Mouse (Mus musculus): ENCODE measurements around the gene Adamts17. TPM values are rescaled to one million over a fixed set of nuclear protein-coding genes. Genes with fewer than 3 reads are reported as not detected.

Adamts17 gene
- total and polyA plus RNA-seq, 3 experiments: not detected

DNA sequence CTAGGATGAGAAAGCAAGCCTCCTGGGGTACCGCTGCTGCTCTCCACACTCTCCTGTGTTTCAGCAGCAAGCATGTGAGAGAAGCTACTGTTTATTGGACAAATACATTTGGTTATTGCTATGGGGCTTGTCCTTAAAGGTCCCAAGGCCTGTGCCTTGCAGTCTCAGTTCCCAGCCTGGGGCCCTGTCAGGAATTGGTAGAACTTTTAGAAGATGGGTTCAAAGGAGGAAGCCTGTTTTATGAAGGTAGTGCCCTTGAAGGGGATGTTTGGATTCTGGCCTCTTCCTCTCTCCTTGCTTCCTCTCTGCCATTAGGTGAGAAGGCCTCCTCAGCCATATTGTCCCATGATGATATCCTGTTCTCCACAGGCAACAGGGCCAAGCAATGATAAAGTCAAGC lies 91.8 kb downstream of the Adamts17 start:
- in situ Hi-C loops (cut with MboI; ENCODE audit: low pct_ligation_motif_present, low pct_unique_long_range_greater_than_20kb, low sequenced_read_pairs) (no loop called here), dilution Hi-C loops (cut with MboI; ENCODE audit: extremely low pct_ligation_motif_present, extremely low pct_unique_long_range_greater_than_20kb, low sequenced_read_pairs) (no loop called here)
- Histone ChIP-seq H3K36me3 (replicated peaks in 1 of 2; ENCODE audit: control insufficient read depth in 1 of 2, insufficient read depth in 1 of 2, low read length in 1 of 2) (no peaks in the 10 kb centered on the region), H3K79me2 (replicated peaks; ENCODE audit: control insufficient read depth, extremely low read depth, insufficient read depth, poor library complexity, severe bottlenecking) (no peaks in the 10 kb centered on the region), H3K27me3 (replicated peaks) (peaks cover 84% of the 10 kb centered on the region), H3K4me3 (replicated peaks in 1 of 3; ENCODE audit: low read depth in 2 of 3, low read length in 2 of 3, poor library complexity in 1 of 3) (no peak overlapping the region), H3K4me2 (ENCODE audit: insufficient read depth, low read depth, poor library complexity, severe bottlenecking) (no peak overlapping the region), H3K9me3 (replicated peaks; ENCODE audit: low read length) (peaks cover 3% of the 10 kb centered on the region), H3K9ac (ENCODE audit: insufficient read depth, low read depth) (no peak overlapping the region), H3K4me1 (ENCODE audit: control insufficient read depth in 1 of 2, insufficient read depth in 2 of 2) (no peaks in the 10 kb centered on the region), H3K27ac (ENCODE audit: insufficient read depth, low read depth) (no peak overlapping the region)
- TF ChIP-seq MAZ (IDR thresholded peaks at IDR 0.05; ENCODE audit: low read depth, low read length): no peak
- TF ChIP-seq TBP (conservative IDR thresholded peaks at IDR 0.05; ENCODE audit: low read depth, low read length): no peak
- TF ChIP-seq ZC3H11A (IDR thresholded peaks at IDR 0.05; ENCODE audit: low read depth, low read length): no peak
- no peak for TF ChIP-seq E2F4 (IDR thresholded peaks at IDR 0.05; ENCODE audit: insufficient replicate concordance, low read depth, low read length)
- TF ChIP-seq MYC (IDR thresholded peaks at IDR 0.05; ENCODE audit: low read depth, low read length): no peak
- DNase-seq (ENCODE audit: extremely low read depth): no peak

- Histone ChIP-seq H3K27ac (ENCODE audit: insufficient read depth, low read depth) (no peak overlapping the region), H3K79me2 (replicated peaks; ENCODE audit: control insufficient read depth, extremely low read depth, insufficient read depth, poor library complexity, severe bottlenecking) (no peaks in the 10 kb centered on the region), H3K9ac (ENCODE audit: insufficient read depth, low read depth) (no peak overlapping the region), H3K4me3 (replicated peaks in 1 of 3; ENCODE audit: low read depth in 2 of 3, low read length in 2 of 3, poor library complexity in 1 of 3) (no peak overlapping the region), H3K36me3 (replicated peaks in 1 of 2; ENCODE audit: control insufficient read depth in 1 of 2, insufficient read depth in 1 of 2, low read length in 1 of 2) (no peaks in the 10 kb centered on the region), H3K4me1 (ENCODE audit: control insufficient read depth in 1 of 2, insufficient read depth in 2 of 2) (no peaks in the 10 kb centered on the region), H3K9me3 (replicated peaks; ENCODE audit: low read length) (peaks cover 3% of the 10 kb centered on the region), H3K4me2 (ENCODE audit: insufficient read depth, low read depth, poor library complexity, severe bottlenecking) (no peak overlapping the region), H3K27me3 (replicated peaks) (peaks cover 87% of the 10 kb centered on the region)
- dilution Hi-C loops (cut with MboI; ENCODE audit: extremely low pct_ligation_motif_present, extremely low pct_unique_long_range_greater_than_20kb, low sequenced_read_pairs): no loop called here
- DNase-seq (ENCODE audit: extremely low read depth): no peak
- no peak for TF ChIP-seq TCF12 (IDR thresholded peaks at IDR 0.05; ENCODE audit: low read depth, low read length)
- TF ChIP-seq MAZ (IDR thresholded peaks at IDR 0.05; ENCODE audit: low read depth, low read length): no peak
- no peak for TF ChIP-seq MAFK (IDR thresholded peaks at IDR 0.05; ENCODE audit: insufficient replicate concordance, low read length)
- in situ Hi-C loops (cut with MboI; ENCODE audit: low pct_ligation_motif_present, low pct_unique_long_range_greater_than_20kb, low sequenced_read_pairs): no loop called here
Observed at GRCm38 (mm10) chr7:66933251-66933650, 93.7 kb downstream of the Adamts17 start.

DNA sequence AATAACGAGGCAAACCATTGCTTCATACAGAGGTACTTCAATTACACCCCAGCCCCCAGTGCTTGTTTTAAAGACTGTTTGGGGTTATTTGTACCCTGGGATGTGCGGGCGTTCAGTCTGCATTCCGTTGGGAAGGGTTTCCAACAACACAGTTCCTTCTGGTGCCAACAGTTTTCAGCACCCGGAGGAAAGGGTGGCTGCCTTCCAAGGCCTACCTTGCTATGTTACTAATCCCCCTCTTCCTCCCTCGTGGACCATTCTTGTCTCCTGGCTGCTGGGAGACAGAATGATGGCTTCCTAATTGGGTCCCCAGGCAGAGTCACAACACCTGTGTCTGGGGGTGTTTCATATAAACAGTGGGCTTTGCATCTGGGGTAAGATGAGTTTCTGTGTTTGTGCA lies 94.5 kb downstream of the Adamts17 start:
- DNase-seq (ENCODE audit: extremely low read depth): no peak
- no peaks in the 10 kb centered on the region for H3K36me3 ChIP-seq (replicated peaks in 1 of 2; ENCODE audit: control insufficient read depth in 1 of 2, insufficient read depth in 1 of 2, low read length in 1 of 2)
- H3K4me2 ChIP-seq (ENCODE audit: insufficient read depth, low read depth, poor library complexity, severe bottlenecking): no peak overlapping the region
- H3K4me1 ChIP-seq (ENCODE audit: control insufficient read depth in 1 of 2, insufficient read depth in 2 of 2): no peaks in the 10 kb centered on the region
- no peaks in the 10 kb centered on the region for H3K79me2 ChIP-seq (replicated peaks; ENCODE audit: control insufficient read depth, extremely low read depth, insufficient read depth, poor library complexity, severe bottlenecking)
- no peak overlapping the region for H3K9ac ChIP-seq (ENCODE audit: insufficient read depth, low read depth)
- H3K27ac ChIP-seq (ENCODE audit: insufficient read depth, low read depth): no peak overlapping the region
- in situ Hi-C loops (cut with MboI; ENCODE audit: low pct_ligation_motif_present, low pct_unique_long_range_greater_than_20kb, low sequenced_read_pairs): no loop called here
- dilution Hi-C loops (cut with MboI; ENCODE audit: extremely low pct_ligation_motif_present, extremely low pct_unique_long_range_greater_than_20kb, low sequenced_read_pairs): no loop called here
- no peak for TF ChIP-seq HCFC1 (IDR thresholded peaks at IDR 0.05; ENCODE audit: low read depth, low read length)
- TF ChIP-seq ZC3H11A (IDR thresholded peaks at IDR 0.05; ENCODE audit: low read depth, low read length): no peak
- TF ChIP-seq PAX5 (IDR thresholded peaks at IDR 0.05; ENCODE audit: low read length): no peak
- TF ChIP-seq MAFK (IDR thresholded peaks at IDR 0.05; ENCODE audit: insufficient replicate concordance, low read length): no peak
- TF ChIP-seq JUN (IDR thresholded peaks at IDR 0.05; ENCODE audit: insufficient read depth, low read depth, low read length): no peak
- no peak for TF ChIP-seq RCOR1 (conservative IDR thresholded peaks at IDR 0.05; ENCODE audit: low read depth, low read length)
- no peak for TF ChIP-seq KAT2A (IDR thresholded peaks at IDR 0.05; ENCODE audit: insufficient replicate concordance, low read length)
- no peak for TF ChIP-seq MAX (IDR thresholded peaks at IDR 0.05; ENCODE audit: low read length)
- TF ChIP-seq POLR2AphosphoS2 (IDR thresholded peaks at IDR 0.05; ENCODE audit: low read depth, low read length): no peak
- TF ChIP-seq POLR2A (IDR thresholded peaks at IDR 0.05; ENCODE audit: low read depth, low read length): no peak
- no peak for TF ChIP-seq CHD2 (IDR thresholded peaks at IDR 0.05; ENCODE audit: low read length)
- no peak for TF ChIP-seq USF1 (IDR thresholded peaks at IDR 0.05; ENCODE audit: low read depth, low read length)
- no peak for TF ChIP-seq TCF12 (IDR thresholded peaks at IDR 0.05; ENCODE audit: low read depth, low read length)
- TF ChIP-seq MAZ (IDR thresholded peaks at IDR 0.05; ENCODE audit: low read depth, low read length): no peak
- no peak for TF ChIP-seq GABPA (IDR thresholded peaks at IDR 0.05; ENCODE audit: insufficient replicate concordance, low read depth, low read length)
- no peak for TF ChIP-seq ELF1 (IDR thresholded peaks at IDR 0.05; ENCODE audit: low read depth, low read length)
- no peak for TF ChIP-seq ZKSCAN1 (IDR thresholded peaks at IDR 0.05; ENCODE audit: borderline replicate concordance, low read depth, low read length)
- TF ChIP-seq IRF4 (IDR thresholded peaks at IDR 0.05; ENCODE audit: low read depth, low read length): no peak
- TF ChIP-seq MXI1 (IDR thresholded peaks at IDR 0.05; ENCODE audit: low read depth, low read length): no peak
- no peak for TF ChIP-seq EP300 (IDR thresholded peaks at IDR 0.05; ENCODE audit: low read length)
- no peak overlapping the region for H3K4me3 ChIP-seq (replicated peaks in 1 of 3; ENCODE audit: low read depth in 2 of 3, low read length in 2 of 3, poor library complexity in 1 of 3)
- H3K9me3 ChIP-seq (replicated peaks; ENCODE audit: low read length): peaks cover 3% of the 10 kb centered on the region
- peaks cover 92% of the 10 kb centered on the region for H3K27me3 ChIP-seq (replicated peaks)
